Mouse (Mus musculus) spleen, embryonic (tissue): ENCODE measurements around the gene Ltbp2.

ENCODE experiments used
- CTCF ChIA-PET: fragments of 350-600 bp; sonication (Branson Sonifier 250); formaldehyde crosslinking; loops from one replicate; lab custom pipeline; 2022; lab: Charles Lee

Ltbp2 gene

GRCm38 (mm10) chr12:84806010-84806409, 70.3 kb downstream of the Ltbp2 start:
- CTCF ChIA-PET, result no interaction called here

GRCm38 (mm10) chr12:84805228-84805842, 71.0 kb downstream of the Ltbp2 start:
- CTCF ChIA-PET, result no interaction called here

GRCm38 (mm10) chr12:84802625-84803024, 73.7 kb downstream of the Ltbp2 start:
- CTCF ChIA-PET, result no interaction called here

- CTCF ChIA-PET, result no interaction called here
Measured at GRCm38 (mm10) chr12:84801532-84802110, 74.7 kb downstream of the Ltbp2 start.

- CTCF ChIA-PET, result no interaction called here
Measured at GRCm38 (mm10) chr12:84800419-84800818, 75.9 kb downstream of the Ltbp2 start.

- CTCF ChIA-PET, result no interaction called here
Measured at GRCm38 (mm10) chr12:84799086-84799485, 77.2 kb downstream of the Ltbp2 start.

- CTCF ChIA-PET, result no interaction called here
Measured at GRCm38 (mm10) chr12:84794647-84795046, 81.7 kb downstream of the Ltbp2 start.

- CTCF ChIA-PET, result no interaction called here
Measured at GRCm38 (mm10) chr12:84792629-84793028, 83.7 kb downstream of the Ltbp2 start.

- CTCF ChIA-PET, result no interaction called here
Measured at GRCm38 (mm10) chr12:84790853-84791252, 85.5 kb downstream of the Ltbp2 start.

- CTCF ChIA-PET, result no interaction called here
Measured at GRCm38 (mm10) chr12:84786091-84786490, 90.2 kb downstream of the Ltbp2 start.

- CTCF ChIA-PET, result interaction anchor here (0.6 kb wide), 1 partner anchor 864 kb away, joined by 3 read pairs; no protein-coding TSS in a partner anchor
Measured at GRCm38 (mm10) chr12:84784604-84785381, 91.5 kb downstream of the Ltbp2 start.

- CTCF ChIA-PET, result no interaction called here
Measured at GRCm38 (mm10) chr12:84776229-84776628, 100.1 kb downstream of the Ltbp2 start.

GRCm38 (mm10) chr12:84774376-84774775, 102.0 kb downstream of the Ltbp2 start:
- CTCF ChIA-PET, result no interaction called here

GRCm38 (mm10) chr12:84773476-84773875, 102.9 kb downstream of the Ltbp2 start:
- CTCF ChIA-PET, result no interaction called here

- CTCF ChIA-PET, result no interaction called here
Measured at GRCm38 (mm10) chr12:84772726-84773441, 103.4 kb downstream of the Ltbp2 start, which contains the start of the genes Npc2 and Isca2. Gene Npc2, minus strand, starts transcription at chr12:84773152. Gene Isca2, plus strand, starts transcription at chr12:84773251.

GRCm38 (mm10) chr12:84771981-84772520, 104.3 kb downstream of the Ltbp2 start:
- CTCF ChIA-PET, result no interaction called here

- CTCF ChIA-PET, result interaction anchor here (0.6 kb wide), 1 partner anchor 124 kb away, joined by 5 read pairs; no protein-coding TSS in a partner anchor
Measured at GRCm38 (mm10) chr12:84769624-84770023, 106.7 kb downstream of the Ltbp2 start.

- CTCF ChIA-PET, result interaction anchor here (0.5 kb wide), 1 partner anchor 572 kb away, joined by 8 read pairs; no protein-coding TSS in a partner anchor
Measured at GRCm38 (mm10) chr12:84767510-84767909, 108.8 kb downstream of the Ltbp2 start.

GRCm38 (mm10) chr12:84766113-84766735, 110.1 kb downstream of the Ltbp2 start:
- CTCF ChIA-PET, result interaction anchor here (0.8 kb wide), 1 partner anchor 13 kb away, joined by 10 read pairs; no protein-coding TSS in a partner anchor

GRCm38 (mm10) chr12:84765506-84765905, 110.8 kb downstream of the Ltbp2 start:
- CTCF ChIA-PET, result interaction anchor here (0.7 kb wide), 1 partner anchor 10 kb away, joined by 3 read pairs; no protein-coding TSS in a partner anchor

GRCm38 (mm10) chr12:84764756-84765155, 111.6 kb downstream of the Ltbp2 start:
- CTCF ChIA-PET, result interaction anchor here (0.6 kb wide), 1 partner anchor 19 kb away, joined by 3 read pairs; no protein-coding TSS in a partner anchor
